Mouse (Mus musculus): ENCODE measurements around the gene Tbx19. TPM values are rescaled to one million over a fixed set of nuclear protein-coding genes. Genes with fewer than 3 reads are reported as not detected.

Gene Tbx19
- total and polyA plus RNA-seq, 3 experiments = 0.04 to 0.66 (median 0.44) TPM

DNA sequence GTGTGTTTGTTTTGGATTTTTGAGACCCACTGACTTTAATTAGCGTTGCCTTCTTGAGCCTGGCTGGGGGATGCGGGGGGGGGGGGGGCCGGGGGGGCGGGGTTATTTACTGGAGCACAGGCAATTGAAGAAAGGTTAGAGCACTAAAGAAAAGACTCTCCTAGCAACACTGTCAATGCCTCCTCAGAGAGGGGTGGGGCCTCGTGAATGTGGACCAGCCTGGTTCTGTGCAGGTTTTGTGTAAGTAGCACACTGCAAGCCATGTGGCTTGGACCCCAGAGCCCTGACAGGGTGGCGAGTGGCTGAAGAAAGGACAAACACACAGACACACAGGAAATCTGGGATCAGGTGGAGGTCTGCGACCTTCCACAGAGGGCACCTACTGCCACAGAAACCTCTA lies 65.7 kb downstream of the Tbx19 start:
- Histone ChIP-seq H3K79me2 (replicated peaks; ENCODE audit: control insufficient read depth, extremely low read depth, insufficient read depth, poor library complexity, severe bottlenecking) (no peaks in the 10 kb centered on the region), H3K27me3 (replicated peaks) (no peaks in the 10 kb centered on the region), H3K27ac (ENCODE audit: insufficient read depth, low read depth) (no peak overlapping the region), H3K4me2 (ENCODE audit: insufficient read depth, low read depth, poor library complexity, severe bottlenecking) (no peak overlapping the region), H3K4me3 (replicated peaks in 1 of 3; ENCODE audit: low read depth in 2 of 3, low read length in 2 of 3, poor library complexity in 1 of 3) (no peak overlapping the region), H3K9ac (ENCODE audit: insufficient read depth, low read depth) (no peak overlapping the region), H3K4me1 (ENCODE audit: control insufficient read depth in 1 of 2, insufficient read depth in 2 of 2) (peaks cover 0 to 18% of the 10 kb centered on the region in 2 experiments; a peak in 2 of 4 replicates), H3K9me3 (replicated peaks; ENCODE audit: low read length) (no peaks in the 10 kb centered on the region), H3K36me3 (replicated peaks in 1 of 2; ENCODE audit: control insufficient read depth in 1 of 2, insufficient read depth in 1 of 2, low read length in 1 of 2) (no peaks in the 10 kb centered on the region)
- in situ Hi-C loops (cut with MboI; ENCODE audit: low pct_ligation_motif_present, low pct_unique_long_range_greater_than_20kb, low sequenced_read_pairs) = no loop called here
- no peak for DNase-seq (ENCODE audit: extremely low read depth)
- TF ChIP-seq ZMIZ1 (IDR thresholded peaks at IDR 0.05; ENCODE audit: low read depth, low read length) (no peak), JUND (conservative IDR thresholded peaks at IDR 0.05; ENCODE audit: low read depth, low read length) (no peak), HCFC1 (IDR thresholded peaks at IDR 0.05; ENCODE audit: low read depth, low read length) (no peak), POLR2AphosphoS2 (IDR thresholded peaks at IDR 0.05; ENCODE audit: low read depth, low read length) (no peak), MAX (IDR thresholded peaks at IDR 0.05; ENCODE audit: low read length) (no peak), MYC (IDR thresholded peaks at IDR 0.05; ENCODE audit: low read depth, low read length) (no peak), ZKSCAN1 (IDR thresholded peaks at IDR 0.05; ENCODE audit: borderline replicate concordance, low read depth, low read length) (no peak), USF2 (conservative IDR thresholded peaks at IDR 0.05; ENCODE audit: low read depth, low read length) (no peak), KAT2A (IDR thresholded peaks at IDR 0.05; ENCODE audit: insufficient replicate concordance, low read length) (no peak), EP300 (IDR thresholded peaks at IDR 0.05; ENCODE audit: low read length) (no peak)
- dilution Hi-C loops (cut with MboI; ENCODE audit: extremely low pct_ligation_motif_present, extremely low pct_unique_long_range_greater_than_20kb, low sequenced_read_pairs) = no loop called here

DNA sequence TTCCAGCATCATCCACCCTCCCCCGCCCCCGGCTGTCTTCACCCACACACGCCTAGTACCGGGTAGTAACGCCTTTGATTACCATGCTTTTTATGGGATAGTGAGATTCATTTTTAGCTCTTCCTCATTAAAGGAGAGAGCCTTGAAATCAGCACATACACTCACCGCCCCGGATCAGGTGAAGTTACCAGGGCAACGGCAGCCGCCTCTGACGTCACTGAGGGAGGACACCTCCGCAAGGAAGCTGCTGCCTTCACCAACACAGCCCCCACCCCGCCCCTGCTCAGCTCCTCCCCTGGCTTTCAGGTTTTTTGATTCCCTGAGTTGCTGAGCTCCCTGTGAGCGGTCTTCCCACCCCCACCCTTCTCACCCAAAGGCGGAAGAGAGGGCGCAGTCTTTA lies 68.9 kb downstream of the Tbx19 start:
- in situ Hi-C loops (cut with MboI; ENCODE audit: low pct_ligation_motif_present, low pct_unique_long_range_greater_than_20kb, low sequenced_read_pairs) (no loop called here), dilution Hi-C loops (cut with MboI; ENCODE audit: extremely low pct_ligation_motif_present, extremely low pct_unique_long_range_greater_than_20kb, low sequenced_read_pairs) (no loop called here)
- H3K4me3 ChIP-seq (replicated peaks in 1 of 3; ENCODE audit: low read depth in 2 of 3, low read length in 2 of 3, poor library complexity in 1 of 3) = no peak overlapping the region
- no peak for DNase-seq (ENCODE audit: extremely low read depth)
- H3K9me3 ChIP-seq (replicated peaks; ENCODE audit: low read length) = no peaks in the 10 kb centered on the region
- no peaks in the 10 kb centered on the region for H3K79me2 ChIP-seq (replicated peaks; ENCODE audit: control insufficient read depth, extremely low read depth, insufficient read depth, poor library complexity, severe bottlenecking)
- H3K4me1 ChIP-seq (ENCODE audit: control insufficient read depth in 1 of 2, insufficient read depth in 2 of 2) = peaks cover 2 to 31% of the 10 kb centered on the region in 2 experiments; a peak in 3 of 4 replicates
- no peaks in the 10 kb centered on the region for H3K36me3 ChIP-seq (replicated peaks in 1 of 2; ENCODE audit: control insufficient read depth in 1 of 2, insufficient read depth in 1 of 2, low read length in 1 of 2)
- no peak overlapping the region for H3K4me2 ChIP-seq (ENCODE audit: insufficient read depth, low read depth, poor library complexity, severe bottlenecking)
- H3K9ac ChIP-seq (ENCODE audit: insufficient read depth, low read depth) = no peak overlapping the region
- H3K27me3 ChIP-seq (replicated peaks) = no peaks in the 10 kb centered on the region
- TF ChIP-seq UBTF (IDR thresholded peaks at IDR 0.05; ENCODE audit: low read depth, low read length) (no peak), JUN (IDR thresholded peaks at IDR 0.05; ENCODE audit: insufficient read depth, low read depth, low read length) (no peak), GABPA (IDR thresholded peaks at IDR 0.05; ENCODE audit: insufficient replicate concordance, low read depth, low read length) (no peak)
- no peak overlapping the region for H3K27ac ChIP-seq (ENCODE audit: insufficient read depth, low read depth)

- H3K36me3 ChIP-seq (replicated peaks in 1 of 2; ENCODE audit: control insufficient read depth in 1 of 2, insufficient read depth in 1 of 2, low read length in 1 of 2) = no peaks in the 10 kb centered on the region
- in situ Hi-C loops (cut with MboI; ENCODE audit: low pct_ligation_motif_present, low pct_unique_long_range_greater_than_20kb, low sequenced_read_pairs) = no loop called here
- H3K79me2 ChIP-seq (replicated peaks; ENCODE audit: control insufficient read depth, extremely low read depth, insufficient read depth, poor library complexity, severe bottlenecking) = no peaks in the 10 kb centered on the region
Measured at GRCm38 (mm10) chr1:165089556-165089955, 71.0 kb downstream of the Tbx19 start.

More at GRCm38 (mm10) chr1:165089556-165089955, 71.0 kb downstream of the Tbx19 start:
- Histone ChIP-seq H3K4me1 (ENCODE audit: control insufficient read depth in 1 of 2, insufficient read depth in 2 of 2) (peaks cover 2 to 31% of the 10 kb centered on the region in 2 experiments; a peak in 3 of 4 replicates), H3K9ac (ENCODE audit: insufficient read depth, low read depth) (no peak overlapping the region), H3K27ac (ENCODE audit: insufficient read depth, low read depth) (no peak overlapping the region), H3K4me3 (replicated peaks in 1 of 3; ENCODE audit: low read depth in 2 of 3, low read length in 2 of 3, poor library complexity in 1 of 3) (no peak overlapping the region), H3K27me3 (replicated peaks) (no peaks in the 10 kb centered on the region), H3K4me2 (ENCODE audit: insufficient read depth, low read depth, poor library complexity, severe bottlenecking) (no peak overlapping the region), H3K9me3 (replicated peaks; ENCODE audit: low read length) (no peaks in the 10 kb centered on the region)
- dilution Hi-C loops (cut with MboI; ENCODE audit: extremely low pct_ligation_motif_present, extremely low pct_unique_long_range_greater_than_20kb, low sequenced_read_pairs) = no loop called here
- TF ChIP-seq BHLHE40 (IDR thresholded peaks at IDR 0.05; ENCODE audit: low read depth, low read length) (peak; percentile 65), USF2 (conservative IDR thresholded peaks at IDR 0.05; ENCODE audit: low read depth, low read length) (no peak), ETS1 (conservative IDR thresholded peaks at IDR 0.05; ENCODE audit: low read depth, low read length) (peak; percentile 86), MEF2A (IDR thresholded peaks at IDR 0.05; ENCODE audit: borderline replicate concordance, low read depth, low read length) (peak; percentile 90), ZNF384 (IDR thresholded peaks at IDR 0.05; ENCODE audit: low read depth, low read length) (peak; percentile 75), EP300 (IDR thresholded peaks at IDR 0.05; ENCODE audit: low read length) (peak; percentile 62)
- DNase-seq (ENCODE audit: extremely low read depth) = peak; percentile 67
